Mouse (Mus musculus): ENCODE results near the gene Fat3.

- no peak for TF ChIP-seq CTCF (IDR thresholded peaks at IDR 0.05; ENCODE audit: control insufficient read depth, insufficient read depth, insufficient read length)
- no peak for TF ChIP-seq MAX (IDR thresholded peaks at IDR 0.05)
- TF ChIP-seq MYOD1 (IDR thresholded peaks at IDR 0.05; ENCODE audit: control insufficient read depth, insufficient read length, low read depth), result no peak
- no peak for TF ChIP-seq USF1 (IDR thresholded peaks at IDR 0.05; ENCODE audit: low read depth)
- no peak for TF ChIP-seq CEBPB (IDR thresholded peaks at IDR 0.05; ENCODE audit: low read depth)
- no peak for TF ChIP-seq FOSL1 (IDR thresholded peaks at IDR 0.05; ENCODE audit: insufficient read depth, low read length, poor library complexity, severe bottlenecking)
- no peak for TF ChIP-seq MYOG (IDR thresholded peaks at IDR 0.05; ENCODE audit: control insufficient read depth, extremely low read depth, insufficient read length)
Measured at GRCm38 (mm10) chr9:16002991-16003390, 498.1 kb downstream of the Fat3 start.

Data from C2C12 (cell line).